Mouse (Mus musculus) lung, embryonic 14.5 days (tissue): ENCODE measurements around the gene Notum. TPM values are rescaled to one million over a fixed set of nuclear protein-coding genes. Genes with fewer than 3 reads are reported as not detected.

Experiments
- ATAC-seq: fragments of 200-750 bp; cut with Nextera tagmentation; 2 replicates; pipeline ENCODE4 v1.8.0; 2017; ENCODE audit warnings: mild to moderate bottlenecking, moderate TSS enrichment, moderate library complexity; ENCODE audit not compliant: insufficient read depth
- DNase-seq: peaks from one replicate; pipeline ENCODE4 v3.0.0-alpha.2; 2015
- H3K27ac ChIP-seq: fragments of 300-500 bp; sonication (generic); 2 replicates; pipeline ENCODE4 v1.5.1; 2014; ENCODE audit warnings: low read depth, mild to moderate bottlenecking, moderate library complexity
- H3K27me3 ChIP-seq: fragments of 300-500 bp; sonication (generic); 2 replicates; pipeline ENCODE4 v1.6.1; 2014; ENCODE audit warnings: low read length, control low read depth; ENCODE audit not compliant: insufficient read depth
- H3K36me3 ChIP-seq: fragments of 300-500 bp; sonication (generic); 2 replicates; pipeline ENCODE4 v1.6.1; 2014; ENCODE audit warnings: control low read depth; ENCODE audit not compliant: insufficient read depth
- H3K4me1 ChIP-seq: fragments of 300-500 bp; sonication (generic); 2 replicates; pipeline ENCODE4 v1.6.1; 2014; ENCODE audit warnings: antibody characterized with exemption, control low read depth; ENCODE audit not compliant: insufficient read depth
- H3K4me2 ChIP-seq: fragments of 300-500 bp; sonication (generic); 2 replicates; pipeline ENCODE4 v1.6.1; 2014; ENCODE audit warnings: mild to moderate bottlenecking
- H3K4me3 ChIP-seq: fragments of 300-500 bp; sonication (generic); 2 replicates; pipeline ENCODE4 v1.5.1; 2014; ENCODE audit warnings: low read depth, low read length
- H3K9ac ChIP-seq: fragments of 300-500 bp; sonication (generic); 2 replicates; pipeline ENCODE4 v1.6.1; 2014
- H3K9me3 ChIP-seq: fragments of 300-500 bp; sonication (generic); 2 replicates; pipeline ENCODE4 v1.6.1; 2016; ENCODE audit warnings: low read depth, low read length, control low read depth
- CTCF ChIP-seq: IDR thresholded peaks from 2 replicates; pipeline ENCODE4 v1.5.1; 2016; ENCODE audit warnings: antibody characterized with exemption, low read depth
- WGBS: fragments of 180-500 bp; shearing (Covaris S2); extraction: QIAGEN DNeasy Blood & Tissue Kit; methylation state at CpG from one replicate; pipeline ENCODE4 v1.1.7; 2014; 5-methylcytosine and 5-hydroxymethylcytosine counted together
- polyA plus RNA-seq: library from polyadenylated mRNA; unstranded; fragments of >200 nt; fragmentation: Nextera tagmentation; extraction: Ambion mirVana; gene quantifications from 2 replicates; pipeline ENCODE4 v1.2.1, GENCODE M21; 2014

Gene Notum
- polyA plus RNA-seq, 1 experiment from 2014 or later = 5.3 TPM

DNA sequence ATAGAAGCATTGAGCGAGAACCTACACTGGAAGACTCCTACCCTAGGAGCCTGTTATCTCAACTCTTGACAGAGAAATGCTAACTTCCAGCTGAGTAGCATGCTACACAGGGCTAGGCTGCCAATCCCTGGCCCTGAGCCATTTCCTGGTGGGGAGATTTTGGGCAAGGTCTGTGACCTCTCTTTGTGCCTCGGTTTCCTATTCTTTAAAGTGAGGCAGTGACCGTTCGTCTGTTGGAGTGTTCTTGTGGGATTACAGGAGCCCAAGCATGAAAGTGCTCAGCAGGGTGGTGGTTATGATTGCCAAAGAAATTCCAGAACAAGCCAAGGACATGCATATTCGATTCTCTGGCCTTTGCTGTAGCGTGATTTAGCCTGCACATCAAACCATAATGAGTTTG, 1.8 kb upstream of the Notum start:
- Histone ChIP-seq H3K9me3 (no peaks in the 10 kb centered on the region), H3K4me3 (no peak overlapping the region), H3K4me2 (no peak overlapping the region), H3K4me1 (peaks cover 7% of the 10 kb centered on the region; the same call in 1 of the 2 replicates), H3K27me3 (peaks cover 51% of the 10 kb centered on the region), H3K36me3 (no peaks in the 10 kb centered on the region), H3K27ac (no peak overlapping the region), H3K9ac (no peak overlapping the region)
- DNase-seq = no peak
- ATAC-seq = no peak
- 61% methylated on average over 6 of the region's 6 CpGs for WGBS
- no peak for TF ChIP-seq CTCF

DNA sequence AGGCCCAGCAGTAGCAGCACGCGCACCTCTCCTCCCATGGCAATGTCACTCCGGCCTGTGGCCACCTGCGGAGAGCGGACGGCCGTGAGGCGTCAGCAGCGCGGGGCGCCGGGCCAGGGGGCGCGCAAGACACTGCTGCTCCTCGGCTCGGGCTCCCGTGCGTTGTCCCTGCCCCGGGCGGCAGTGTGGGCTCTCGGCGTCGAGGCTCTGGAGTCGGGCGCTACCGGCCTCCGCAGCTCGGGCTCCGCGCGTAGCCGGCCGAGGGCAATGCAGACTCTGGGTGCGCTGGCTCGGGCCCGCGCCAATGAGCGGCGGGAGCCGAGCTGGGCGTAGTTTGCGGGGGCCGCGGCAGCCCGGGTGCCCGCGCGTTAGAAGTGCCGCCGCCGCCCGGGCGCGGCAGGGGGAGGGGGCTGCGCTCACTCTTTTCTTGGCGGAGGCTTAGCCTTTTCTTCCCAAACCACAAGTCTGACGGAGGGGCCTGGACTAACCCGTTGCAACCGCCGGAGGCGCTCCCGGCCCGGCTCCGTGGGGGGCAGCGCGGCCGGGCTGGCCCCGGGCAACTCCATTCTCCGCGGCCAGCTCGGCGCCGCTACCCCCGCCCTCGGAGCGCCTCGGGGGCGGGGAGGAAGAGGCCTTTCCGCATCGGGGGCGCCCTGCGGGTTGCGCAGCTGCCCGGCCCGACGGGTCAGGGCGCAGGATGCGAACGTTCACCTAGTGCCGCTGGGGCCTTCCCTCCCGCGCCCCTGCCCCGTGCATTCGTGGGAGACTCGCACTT, 487 bp downstream of the Notum start:
- no peaks in the 10 kb centered on the region for H3K9me3 ChIP-seq
- under 1% methylated on average over 69 of the region's 95 CpGs for WGBS
- peak overlapping the region; percentile 43 for H3K9ac ChIP-seq
- H3K4me3 ChIP-seq = peak overlapping the region; percentile 47
- H3K4me1 ChIP-seq = peaks cover 7% of the 10 kb centered on the region; the same call in 1 of the 2 replicates
- H3K27me3 ChIP-seq = peaks cover 58% of the 10 kb centered on the region
- peak; percentile 75 for DNase-seq
- ATAC-seq = peak; percentile 67
- H3K27ac ChIP-seq = no peak overlapping the region
- H3K4me2 ChIP-seq = peak overlapping the region; percentile 72
- no peaks in the 10 kb centered on the region for H3K36me3 ChIP-seq
- TF ChIP-seq CTCF = peak; percentile 20; the same call in 1 of the 2 replicates

DNA sequence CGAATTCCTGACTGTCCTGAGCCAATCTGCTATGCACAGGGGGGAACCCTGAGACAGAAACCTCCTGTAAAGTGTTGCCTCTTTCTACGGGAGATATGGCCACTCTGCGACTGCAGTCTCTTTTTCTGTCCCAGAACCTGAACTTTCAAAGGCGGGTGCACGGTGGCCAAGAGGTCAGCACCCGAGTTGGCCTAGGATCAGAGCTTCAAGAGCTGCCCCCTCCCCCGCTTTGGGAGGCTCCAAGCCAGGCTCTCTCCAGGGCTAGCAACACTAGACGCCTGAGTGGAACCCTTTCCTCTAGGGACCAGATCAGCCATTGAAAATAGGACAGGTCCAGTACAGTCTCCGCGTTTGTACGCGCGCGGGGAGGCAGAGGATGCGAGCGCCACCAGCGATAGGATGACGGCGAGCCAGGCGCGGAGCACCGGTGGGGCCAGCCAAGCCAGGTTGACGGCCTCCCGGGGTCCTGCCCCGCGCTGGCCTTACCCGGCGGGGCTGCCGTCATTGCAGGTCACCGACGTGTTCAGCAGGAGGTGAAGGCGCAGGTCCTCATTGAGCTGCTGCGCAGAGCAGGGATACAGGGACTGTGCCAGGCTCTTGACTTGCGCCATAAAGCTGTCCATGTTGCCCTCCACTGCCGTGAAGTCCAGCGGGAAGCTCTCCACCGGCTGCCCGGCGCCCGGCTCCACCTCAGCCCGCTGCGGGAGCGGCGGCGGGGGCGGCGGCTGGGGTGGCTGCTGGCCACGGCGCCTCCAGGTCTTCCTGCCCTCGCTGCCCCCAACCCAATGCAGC, 1.3 kb downstream of the Notum start:
- peak overlapping the region; percentile 72 for H3K4me2 ChIP-seq
- no peak overlapping the region for H3K27ac ChIP-seq
- peaks cover 58% of the 10 kb centered on the region for H3K27me3 ChIP-seq
- peaks cover 7% of the 10 kb centered on the region; the same call in 1 of the 2 replicates for H3K4me1 ChIP-seq
- WGBS = 2% methylated on average over 49 of the region's 50 CpGs
- no peak for TF ChIP-seq CTCF
- no peaks in the 10 kb centered on the region for H3K36me3 ChIP-seq
- H3K9ac ChIP-seq = peak overlapping the region; percentile 43; the same call in 1 of the 2 replicates
- ATAC-seq (no peak; the same call in 1 of the 2 replicates), DNase-seq (no peak)
- H3K4me3 ChIP-seq = peak overlapping the region; percentile 47
- H3K9me3 ChIP-seq = no peaks in the 10 kb centered on the region

DNA sequence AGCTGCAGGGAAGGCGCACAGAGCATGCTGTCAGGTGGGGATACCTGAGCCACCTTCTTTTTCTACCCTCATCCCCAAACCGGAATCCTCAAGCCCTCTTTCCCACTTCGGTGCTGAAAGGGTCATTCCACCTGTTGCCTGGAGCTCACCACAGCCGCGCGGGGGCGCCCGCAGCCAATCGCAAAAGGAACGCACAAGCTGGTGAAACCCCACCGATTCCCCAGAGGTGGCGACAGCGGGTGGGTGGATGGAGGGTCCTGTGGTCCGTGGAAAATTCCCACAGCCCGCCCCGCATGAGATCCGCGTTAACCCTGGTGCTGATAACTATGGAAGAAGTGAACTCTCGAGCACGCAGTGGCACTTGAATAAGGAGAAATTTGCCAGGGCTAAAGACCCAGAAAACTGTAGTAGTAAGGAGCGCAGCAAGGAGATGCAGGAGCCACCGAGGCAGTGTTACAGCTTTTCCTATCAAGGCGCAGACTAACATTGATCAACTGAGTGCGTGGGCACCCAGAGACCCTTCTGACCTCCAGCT, 2.0 kb downstream of the Notum start:
- peak; percentile 89 for TF ChIP-seq CTCF
- Histone ChIP-seq H3K9me3 (no peaks in the 10 kb centered on the region), H3K27ac (no peak overlapping the region), H3K4me3 (peak overlapping the region; percentile 7), H3K9ac (no peak overlapping the region), H3K27me3 (peaks cover 58% of the 10 kb centered on the region), H3K4me1 (peaks cover 7% of the 10 kb centered on the region; the same call in 1 of the 2 replicates), H3K4me2 (peak overlapping the region; percentile 72), H3K36me3 (no peaks in the 10 kb centered on the region)
- DNase-seq = peak; percentile 87
- 0 out of 2 replicates have a peak, but pooled peaks have one; percentile 33 for ATAC-seq
- 2% methylated on average over 24 of the region's 24 CpGs for WGBS

DNA sequence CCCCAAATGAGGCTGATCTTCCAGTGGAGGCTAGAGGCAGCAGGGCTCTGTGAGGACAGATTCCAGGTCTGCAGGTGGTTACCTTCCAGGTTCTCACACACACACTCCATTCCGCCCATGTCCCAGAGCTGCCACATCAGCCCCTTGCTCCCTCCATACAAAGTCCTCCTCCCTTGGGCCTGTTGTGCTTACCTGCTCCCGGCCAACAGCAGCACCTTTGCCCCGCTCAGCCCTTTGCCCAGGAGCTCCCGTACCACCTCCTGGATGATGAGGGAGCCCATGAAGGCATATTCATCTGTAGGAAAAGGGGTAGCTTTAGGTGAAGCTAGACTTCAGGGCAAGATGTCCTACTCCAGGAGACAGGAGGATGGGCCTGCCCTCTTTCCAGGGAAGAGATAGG, 3.7 kb downstream of the Notum start:
- Histone ChIP-seq H3K4me1 (peaks cover 7% of the 10 kb centered on the region; the same call in 1 of the 2 replicates), H3K9ac (no peak overlapping the region), H3K4me2 (no peak overlapping the region), H3K27me3 (peaks cover 53% of the 10 kb centered on the region), H3K9me3 (no peaks in the 10 kb centered on the region), H3K4me3 (no peak overlapping the region), H3K27ac (no peak overlapping the region), H3K36me3 (no peaks in the 10 kb centered on the region)
- WGBS = 84% methylated on average over 4 of the region's 4 CpGs
- no peak for ATAC-seq
- TF ChIP-seq CTCF = no peak
- DNase-seq = no peak

DNA sequence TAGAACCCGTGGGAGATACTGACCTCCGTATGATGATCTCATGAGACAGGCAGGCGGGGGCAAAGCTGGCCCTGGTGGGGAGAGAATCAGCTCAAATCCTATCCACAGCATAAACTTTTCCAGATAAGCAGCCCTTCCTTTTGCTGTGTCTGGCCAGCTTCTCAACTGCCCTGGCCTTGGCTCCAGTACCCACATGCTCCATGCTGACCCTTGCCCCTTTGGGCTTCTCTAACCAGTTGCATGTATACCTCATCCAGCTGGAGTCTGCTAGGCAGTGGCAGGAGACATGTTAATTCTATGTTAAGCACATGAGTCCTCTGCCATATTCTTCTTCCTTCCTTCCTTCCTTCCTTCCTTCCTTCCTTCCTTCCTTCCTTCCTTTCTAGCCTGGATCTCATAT, 6.2 kb downstream of the Notum start:
- no peak for TF ChIP-seq CTCF
- WGBS = 58% methylated on average over 3 of the region's 3 CpGs
- no peak for DNase-seq
- Histone ChIP-seq H3K27ac (no peak overlapping the region), H3K4me3 (no peak overlapping the region), H3K36me3 (no peaks in the 10 kb centered on the region), H3K9me3 (no peaks in the 10 kb centered on the region), H3K9ac (no peak overlapping the region), H3K4me2 (no peak overlapping the region), H3K27me3 (peaks cover 27% of the 10 kb centered on the region), H3K4me1 (no peaks in the 10 kb centered on the region)
- no peak for ATAC-seq
